Comparison of ENCODE assay signal across 9 mouse cellular contexts in genomic region chr8:46209057-46209456, GRCm38 (mm10). TPM values are rescaled to one million over a fixed set of nuclear protein-coding genes. Genes with fewer than 3 reads are reported as not detected.
DNase-seq lines count a peak whose midpoint lies in the region; ATAC-seq and TF ChIP-seq lines count a peak whose summit lies in the region.
"Had no signal": no experiment of that assay in that cellular context is flagged by ENCODE, and none has a peak within 500 bp of the region (broad histone marks: within the 10 kb centered on the region; RNA-seq: fewer than 3 reads in every experiment).

No protein-coding gene starts in this region.

- TF ChIP-seq POLR2A in cortical plate, adult 2 months (IDR thresholded peaks at IDR 0.05; ENCODE audit: extremely low read depth, insufficient read depth, low read length) = no peak

- no peak for ATAC-seq in hindbrain, embryonic 13.5 days (ENCODE audit: low FRiP score)
- no peak for ATAC-seq in midbrain, embryonic 13.5 days
- no peak for ATAC-seq in frontal cortex, adult (ENCODE audit: low TSS enrichment)

- peaks cover 49% of the 10 kb centered on the region for H3K36me3 ChIP-seq in hindbrain, embryonic 13.5 days
- peaks cover 51% of the 10 kb centered on the region for H3K36me3 ChIP-seq in midbrain, embryonic 13.5 days

- no peak for TF ChIP-seq CTCF in cortical plate, adult 2 months (IDR thresholded peaks at IDR 0.05; ENCODE audit: extremely low read depth, insufficient read depth, low read length)

- peak; percentile 47 for DNase-seq in testis, postnatal 10 days (ENCODE audit: low spot score)
- no peak for DNase-seq in testis, postnatal 14 days (ENCODE audit: low spot score)
- DNase-seq in ovary, postnatal 14 days (ENCODE audit: low spot score) = no peak
- no peak for DNase-seq in adipocyte (ENCODE audit: low spot score)

- 0 out of 2 replicates have a peak, but pooled peaks cover under 1% of the 10 kb centered on the region for H3K27me3 ChIP-seq in hindbrain, embryonic 13.5 days
- H3K27me3 ChIP-seq in midbrain, embryonic 13.5 days = no peaks in the 10 kb centered on the region

- H3K4me3 ChIP-seq in cortical plate, adult 2 months (ENCODE audit: insufficient read depth, low read length) = peak overlapping the region; percentile 98
- peak overlapping the region; percentile 74 for H3K4me3 ChIP-seq in hindbrain, embryonic 13.5 days
- H3K4me3 ChIP-seq in midbrain, embryonic 13.5 days (replicated peaks) = peak overlapping the region; percentile 81

- no peaks in the 10 kb centered on the region for H3K9me3 ChIP-seq in hindbrain, embryonic 13.5 days
- no peaks in the 10 kb centered on the region for H3K9me3 ChIP-seq in midbrain, embryonic 13.5 days

- peak overlapping the region; percentile 91 for H3K4me2 ChIP-seq in hindbrain, embryonic 13.5 days
- peak overlapping the region; percentile 75 for H3K4me2 ChIP-seq in midbrain, embryonic 13.5 days (replicated peaks)

- WGBS in hindbrain, embryonic 13.5 days = 82% methylated on average over 15 of the region's 15 CpGs
- WGBS in midbrain, embryonic 13.5 days = 79% methylated on average over 15 of the region's 15 CpGs

- peak overlapping the region; percentile 94 for H3K9ac ChIP-seq in hindbrain, embryonic 13.5 days
- H3K9ac ChIP-seq in midbrain, embryonic 13.5 days (replicated peaks) = peak overlapping the region; percentile 94

- H3K27ac ChIP-seq in cortical plate, adult 2 months (ENCODE audit: insufficient read depth, low read length) = no peak overlapping the region
- peak overlapping the region; percentile 55 for H3K27ac ChIP-seq in hindbrain, embryonic 13.5 days
- H3K27ac ChIP-seq in midbrain, embryonic 13.5 days = no peak overlapping the region
- H3K27ac ChIP-seq: macrophage had no signal

- peaks cover 1% of the 10 kb centered on the region; the same call in 1 of the 2 replicates for H3K4me1 ChIP-seq in cortical plate, adult 2 months (ENCODE audit: control insufficient read depth, insufficient read depth, low read length)
- peaks cover 40% of the 10 kb centered on the region for H3K4me1 ChIP-seq in hindbrain, embryonic 13.5 days (replicated peaks)
- peaks cover 50% of the 10 kb centered on the region for H3K4me1 ChIP-seq in midbrain, embryonic 13.5 days (replicated peaks)

RNA-seq across cellular contexts. Expression of gene Slc25a4, which starts 2.0 kb away (rescaled TPM):
- 660 and 673 TPM in 2 replicates for polyA plus RNA-seq in cortical plate, adult 2 months (2012; rRNA removed)
- 799 and 807 TPM in 2 replicates for polyA plus RNA-seq in hindbrain, embryonic 13.5 days (2015; fragmentation: Nextera tagmentation; extraction: Ambion mirVana)
- polyA plus RNA-seq in midbrain, embryonic 13.5 days (2015; fragmentation: Nextera tagmentation; extraction: Ambion mirVana) = 693 and 718 TPM in 2 replicates

RNA-seq across cellular contexts. Expression of gene Snx25, which starts 57.1 kb away (rescaled TPM):
- polyA plus RNA-seq in cortical plate, adult 2 months (2012; rRNA removed) = 26.6 and 28.9 TPM in 2 replicates
- polyA plus RNA-seq in hindbrain, embryonic 13.5 days (2015; fragmentation: Nextera tagmentation; extraction: Ambion mirVana) = 6.4 TPM in 2 replicates
- polyA plus RNA-seq in midbrain, embryonic 13.5 days (2015; fragmentation: Nextera tagmentation; extraction: Ambion mirVana) = 6.4 and 6.5 TPM in 2 replicates

RNA-seq across cellular contexts. Expression of gene Cfap97, which starts 57.5 kb away (rescaled TPM):
- polyA plus RNA-seq in cortical plate, adult 2 months (2012; rRNA removed) = 14.8 and 15.3 TPM in 2 replicates
- polyA plus RNA-seq in hindbrain, embryonic 13.5 days (2015; fragmentation: Nextera tagmentation; extraction: Ambion mirVana) = 29.2 and 30.5 TPM in 2 replicates
- 28.7 and 29.2 TPM in 2 replicates for polyA plus RNA-seq in midbrain, embryonic 13.5 days (2015; fragmentation: Nextera tagmentation; extraction: Ambion mirVana)
